Mouse (Mus musculus) intestine, embryonic 16.5 days (tissue): Measurements from ENCODE around the gene Nhs. TPM values are rescaled to one million over a fixed set of nuclear protein-coding genes. Genes with fewer than 3 reads are reported as not detected.

Experiments used
- ATAC-seq: fragments of 200-750 bp; cut with Nextera tagmentation; 2 replicates; pipeline ENCODE4 v1.8.0; 2017; ENCODE audit warnings: moderate TSS enrichment, moderate library complexity
- H3K27ac ChIP-seq: fragments of 300-500 bp; sonication (generic); 2 replicates; pipeline ENCODE4 v1.5.1; 2014; ENCODE audit warnings: mild to moderate bottlenecking, low read length
- H3K27me3 ChIP-seq: fragments of 300-500 bp; sonication (generic); replicated peaks from 2 replicates; pipeline ENCODE4 v1.6.1; 2014; ENCODE audit warnings: low read length, control low read depth, mixed read lengths; ENCODE audit not compliant: control insufficient read depth, insufficient read depth
- H3K36me3 ChIP-seq: fragments of 300-500 bp; sonication (generic); 2 replicates; pipeline ENCODE4 v1.6.1; 2014; ENCODE audit warnings: low read length, control low read depth; ENCODE audit not compliant: control insufficient read depth, insufficient read depth
- H3K4me1 ChIP-seq: fragments of 300-500 bp; sonication (generic); 2 replicates; pipeline ENCODE4 v1.6.1; 2014; ENCODE audit warnings: low read length, control low read depth, mixed read lengths; ENCODE audit not compliant: control insufficient read depth, insufficient read depth
- H3K4me2 ChIP-seq: fragments of 300-500 bp; sonication (generic); 2 replicates; pipeline ENCODE4 v1.6.1; 2014; ENCODE audit warnings: low read depth, low read length, control low read depth
- H3K4me3 ChIP-seq: fragments of 300-500 bp; sonication (generic); 2 replicates; pipeline ENCODE4 v1.5.1; 2014; ENCODE audit warnings: mild to moderate bottlenecking, low read length
- H3K9ac ChIP-seq: fragments of 300-500 bp; sonication (generic); 2 replicates; pipeline ENCODE4 v1.6.1; 2014; ENCODE audit warnings: low read depth, low read length
- H3K9me3 ChIP-seq: fragments of 300-500 bp; sonication (generic); 2 replicates; pipeline ENCODE4 v1.6.1; 2016; ENCODE audit warnings: low read length, control low read depth; ENCODE audit not compliant: control insufficient read depth
- WGBS: fragments of 180-500 bp; shearing (Covaris S2); extraction: QIAGEN DNeasy Blood & Tissue Kit; methylation state at CpG from one replicate; pipeline ENCODE4 v1.1.7; 2014; 5-methylcytosine and 5-hydroxymethylcytosine counted together
- polyA plus RNA-seq: library from polyadenylated mRNA; unstranded; fragments of >200 nt; fragmentation: Nextera tagmentation; extraction: Ambion mirVana; gene quantifications from 2 replicates; pipeline ENCODE4 v1.2.1, GENCODE M21; 2015

Gene Nhs
- polyA plus RNA-seq, 1 experiment from 2014 or later, result 0.89 TPM

- H3K27ac ChIP-seq, result no peak overlapping the region
Measured at GRCm38 (mm10) chrX:162087291-162087690, 72.2 kb downstream of the Nhs start.

GRCm38 (mm10) chrX:162085897-162086200 lies 73.7 kb downstream of the Nhs start:
- WGBS, result 48% methylated on average over 1 of the region's 1 CpGs
- Histone ChIP-seq H3K9me3 (no peaks in the 10 kb centered on the region), H3K4me1 (no peaks in the 10 kb centered on the region), H3K9ac (no peak overlapping the region), H3K27ac (no peak overlapping the region), H3K4me3 (no peak overlapping the region), H3K4me2 (no peak overlapping the region), H3K27me3 (0 out of 2 replicates have a peak, but pooled peaks cover 6% of the 10 kb centered on the region), H3K36me3 (no peaks in the 10 kb centered on the region)
- no peak for ATAC-seq

More at GRCm38 (mm10) chrX:162087291-162087690, 72.2 kb downstream of the Nhs start:
- Histone ChIP-seq H3K27me3 (0 out of 2 replicates have a peak, but pooled peaks cover 8% of the 10 kb centered on the region), H3K4me1 (no peaks in the 10 kb centered on the region), H3K4me2 (no peak overlapping the region), H3K9ac (no peak overlapping the region), H3K4me3 (no peak overlapping the region), H3K36me3 (no peaks in the 10 kb centered on the region), H3K9me3 (no peaks in the 10 kb centered on the region)
- no peak for ATAC-seq
- WGBS, result 70% methylated on average over 4 of the region's 4 CpGs

DNA sequence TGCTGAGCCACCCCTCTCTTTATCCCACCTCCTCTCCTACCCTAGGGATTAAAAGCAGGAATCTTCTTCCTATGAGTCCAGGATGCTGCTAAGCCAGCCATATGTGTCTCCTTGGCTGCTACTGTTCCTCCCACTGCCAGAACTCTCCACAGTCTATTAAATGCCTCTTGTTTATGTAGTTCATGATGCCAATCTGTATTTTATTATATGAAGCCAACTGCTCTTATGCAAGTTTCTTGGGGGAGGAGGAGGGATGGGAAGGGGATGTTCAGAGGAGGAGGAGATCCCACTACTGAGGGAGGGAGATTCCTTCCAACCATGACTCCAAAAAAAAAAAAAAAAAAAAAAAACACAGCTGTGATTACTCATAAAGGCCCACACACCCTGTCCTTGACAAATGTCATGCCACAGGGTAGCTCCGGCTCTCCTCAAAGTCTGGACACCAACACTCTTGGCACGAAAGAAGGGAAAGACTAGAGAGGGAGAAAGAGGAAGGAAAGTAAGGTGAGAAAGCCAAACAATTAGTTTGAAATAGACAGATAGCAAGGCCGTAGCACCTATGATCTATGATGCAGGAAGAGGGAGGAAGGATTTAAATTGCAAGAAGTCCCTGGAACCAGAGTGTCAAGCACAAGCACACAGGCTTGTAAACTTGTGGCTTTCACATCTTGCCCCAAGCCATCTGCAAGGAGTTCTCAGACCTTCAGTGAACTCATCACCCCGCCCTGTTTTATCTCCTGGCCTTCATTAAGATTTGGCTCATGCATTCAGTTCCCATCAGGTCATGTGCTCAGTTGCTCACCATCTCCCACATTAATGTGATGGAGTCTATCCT lies 74.3 kb downstream of the Nhs start:
- Histone ChIP-seq H3K36me3 (no peaks in the 10 kb centered on the region), H3K4me3 (no peak overlapping the region), H3K9me3 (no peaks in the 10 kb centered on the region), H3K27ac (no peak overlapping the region), H3K9ac (no peak overlapping the region), H3K27me3 (0 out of 2 replicates have a peak, but pooled peaks cover 6% of the 10 kb centered on the region), H3K4me2 (no peak overlapping the region), H3K4me1 (no peaks in the 10 kb centered on the region)
- no peak for ATAC-seq
- WGBS, result 80% methylated on average over 4 of the region's 4 CpGs

GRCm38 (mm10) chrX:162063164-162063563 lies 96.4 kb downstream of the Nhs start:
- Histone ChIP-seq H3K4me1 (no peaks in the 10 kb centered on the region), H3K27me3 (peaks cover 7% of the 10 kb centered on the region; the same call in 1 of the 2 replicates), H3K27ac (no peak overlapping the region), H3K9ac (no peak overlapping the region), H3K9me3 (no peaks in the 10 kb centered on the region), H3K36me3 (no peaks in the 10 kb centered on the region), H3K4me2 (no peak overlapping the region), H3K4me3 (no peak overlapping the region)
- ATAC-seq, result no peak
- 65% methylated on average over 2 of the region's 2 CpGs for WGBS

GRCm38 (mm10) chrX:162055635-162056034 lies 103.9 kb downstream of the Nhs start:
- H3K4me2 ChIP-seq, result no peak overlapping the region
- no peak overlapping the region for H3K9ac ChIP-seq
- H3K4me3 ChIP-seq, result no peak overlapping the region
- no peaks in the 10 kb centered on the region for H3K4me1 ChIP-seq
- 91% methylated on average over 2 of the region's 2 CpGs for WGBS
- 0 out of 2 replicates have a peak, but pooled peaks cover 2% of the 10 kb centered on the region for H3K27me3 ChIP-seq
- no peaks in the 10 kb centered on the region for H3K9me3 ChIP-seq
- H3K27ac ChIP-seq, result no peak overlapping the region
- H3K36me3 ChIP-seq, result no peaks in the 10 kb centered on the region
- no peak for ATAC-seq

DNA sequence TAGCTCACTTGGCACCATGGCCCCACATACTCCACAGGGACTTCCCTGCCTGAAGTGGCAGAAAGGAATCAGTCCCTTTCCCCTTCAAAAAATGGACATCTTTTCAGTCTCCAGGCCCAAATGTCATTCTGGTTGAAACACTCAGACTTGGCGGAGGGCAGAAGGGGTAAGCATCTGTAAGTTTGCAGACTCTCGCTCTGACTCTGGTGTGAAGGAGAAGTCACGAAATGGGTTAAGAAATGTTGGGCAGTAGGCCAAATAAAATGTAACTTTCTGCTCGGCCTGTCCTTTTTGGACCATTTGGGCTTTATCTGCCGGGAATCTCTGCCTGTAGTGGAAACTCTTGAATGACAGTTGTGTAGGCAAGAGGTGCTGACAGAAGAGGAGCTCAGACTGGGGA lies 106.0 kb downstream of the Nhs start:
- whole genome bisulfite sequencing, result 69% methylated on average over 5 of the region's 5 CpGs
- Histone ChIP-seq H3K27me3 (0 out of 2 replicates have a peak, but pooled peaks cover 2% of the 10 kb centered on the region), H3K9ac (no peak overlapping the region), H3K27ac (no peak overlapping the region), H3K4me1 (no peaks in the 10 kb centered on the region), H3K4me2 (no peak overlapping the region), H3K36me3 (no peaks in the 10 kb centered on the region), H3K9me3 (no peaks in the 10 kb centered on the region), H3K4me3 (no peak overlapping the region)
- ATAC-seq, result no peak

DNA sequence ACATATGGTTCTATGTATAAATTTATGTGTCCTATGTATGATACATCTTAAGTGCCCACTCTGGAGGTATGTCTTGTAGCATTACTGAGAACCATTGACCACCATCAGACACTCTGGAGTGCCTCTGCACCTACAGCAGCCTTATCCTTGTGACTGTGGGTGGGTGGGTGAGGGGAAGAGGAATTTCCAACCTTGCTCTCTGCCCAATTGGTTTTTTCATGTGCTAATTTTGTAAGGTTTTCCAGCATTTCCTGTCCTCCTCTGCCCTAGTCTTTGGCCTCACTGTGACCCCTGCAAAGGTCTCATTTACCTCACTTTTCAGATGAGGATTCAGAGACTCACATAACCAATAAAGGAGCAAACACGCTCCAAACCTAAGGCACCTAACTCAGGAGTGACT lies 107.0 kb downstream of the Nhs start:
- no peaks in the 10 kb centered on the region for H3K4me1 ChIP-seq
- H3K27me3 ChIP-seq, result 0 out of 2 replicates have a peak, but pooled peaks cover 2% of the 10 kb centered on the region
- no peak overlapping the region for H3K4me3 ChIP-seq
- no peaks in the 10 kb centered on the region for H3K9me3 ChIP-seq
- H3K36me3 ChIP-seq, result no peaks in the 10 kb centered on the region
- ATAC-seq, result no peak
- H3K27ac ChIP-seq, result no peak overlapping the region
- H3K4me2 ChIP-seq, result no peak overlapping the region
- 86% methylated on average over 1 of the region's 1 CpGs for WGBS
- H3K9ac ChIP-seq, result no peak overlapping the region

GRCm38 (mm10) chrX:162049616-162050015 lies 109.9 kb downstream of the Nhs start:
- no peaks in the 10 kb centered on the region for H3K9me3 ChIP-seq
- 72% methylated on average over 2 of the region's 2 CpGs for WGBS
- H3K4me2 ChIP-seq, result no peak overlapping the region
- H3K27me3 ChIP-seq, result 0 out of 2 replicates have a peak, but pooled peaks cover 2% of the 10 kb centered on the region
- H3K9ac ChIP-seq, result no peak overlapping the region
- H3K4me1 ChIP-seq, result no peaks in the 10 kb centered on the region
- ATAC-seq, result no peak
- no peaks in the 10 kb centered on the region for H3K36me3 ChIP-seq
- H3K4me3 ChIP-seq, result no peak overlapping the region
- H3K27ac ChIP-seq, result no peak overlapping the region

DNA sequence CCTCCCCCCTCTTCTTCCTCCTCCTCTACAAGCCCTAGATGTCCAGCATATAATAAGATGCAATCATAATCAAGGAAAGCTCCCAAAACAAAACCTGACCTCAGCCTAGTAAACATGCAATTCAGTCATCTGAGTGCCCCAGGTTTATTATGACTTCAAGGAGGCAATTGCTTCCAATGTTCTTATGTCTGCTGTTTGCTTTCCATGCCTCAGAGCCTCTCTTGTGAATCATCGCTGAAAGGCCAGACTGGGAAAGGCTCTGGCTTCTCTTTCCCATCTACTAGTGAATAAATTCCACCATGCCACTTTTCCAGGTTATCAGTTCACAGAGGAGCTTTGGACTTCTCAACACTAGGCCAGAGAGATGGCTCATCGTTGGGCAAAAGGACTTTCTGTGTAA lies 114.0 kb downstream of the Nhs start:
- no peaks in the 10 kb centered on the region for H3K36me3 ChIP-seq
- H3K4me3 ChIP-seq, result no peak overlapping the region
- no peak overlapping the region for H3K9ac ChIP-seq
- H3K27me3 ChIP-seq, result no peaks in the 10 kb centered on the region
- no peak overlapping the region for H3K4me2 ChIP-seq
- no peak overlapping the region for H3K27ac ChIP-seq
- no peaks in the 10 kb centered on the region for H3K4me1 ChIP-seq
- 79% methylated on average over 2 of the region's 2 CpGs for WGBS
- ATAC-seq, result no peak
- no peaks in the 10 kb centered on the region for H3K9me3 ChIP-seq

DNA sequence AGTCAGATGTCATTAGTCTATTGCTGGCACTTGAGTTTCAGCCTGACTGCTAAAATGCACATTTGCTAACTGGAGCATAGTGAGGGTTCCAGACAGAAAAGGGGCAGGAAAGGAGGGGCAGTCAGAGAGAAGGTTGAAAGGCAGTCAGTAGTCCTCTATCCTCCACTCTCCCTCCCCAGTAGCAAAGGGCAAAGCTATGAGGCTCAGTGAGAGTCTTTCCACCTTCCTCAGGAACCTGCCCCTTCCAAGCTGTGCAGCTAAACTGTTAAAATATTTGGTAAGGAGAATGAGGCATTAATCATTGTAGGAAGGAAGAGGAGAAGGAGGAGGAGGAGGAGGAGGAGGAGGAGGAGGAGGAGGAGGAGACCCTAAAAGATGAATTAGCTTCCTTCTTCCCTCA lies 115.4 kb downstream of the Nhs start:
- H3K36me3 ChIP-seq, result no peaks in the 10 kb centered on the region
- H3K9ac ChIP-seq, result no peak overlapping the region
- H3K27ac ChIP-seq, result no peak overlapping the region
- no peaks in the 10 kb centered on the region for H3K27me3 ChIP-seq
- H3K9me3 ChIP-seq, result no peaks in the 10 kb centered on the region
- ATAC-seq, result no peak
- H3K4me3 ChIP-seq, result no peak overlapping the region
- H3K4me2 ChIP-seq, result no peak overlapping the region
- no peaks in the 10 kb centered on the region for H3K4me1 ChIP-seq
